Mouse (Mus musculus) heart, embryonic 12.5 days (tissue): Measurements from ENCODE around the gene Pla2g2f. TPM values are rescaled to one million over a fixed set of nuclear protein-coding genes. Genes with fewer than 3 reads are reported as not detected.

Experiments used
- ATAC-seq: fragments of 200-750 bp; cut with Nextera tagmentation; 2 replicates; pipeline ENCODE4 v1.8.0; 2017; ENCODE audit warnings: moderate TSS enrichment, moderate library complexity; ENCODE audit not compliant: insufficient number of reproducible peaks, low FRiP score
- H3K27ac ChIP-seq: fragments of 300-500 bp; sonication (generic); 2 replicates; pipeline ENCODE4 v1.5.1; 2016; ENCODE audit warnings: mild to moderate bottlenecking, moderate library complexity; ENCODE audit not compliant: poor library complexity, severe bottlenecking
- H3K27me3 ChIP-seq: fragments of 300-500 bp; sonication (generic); replicated peaks from 2 replicates; pipeline ENCODE4 v1.6.1; 2016; ENCODE audit warnings: mild to moderate bottlenecking, moderate library complexity
- H3K36me3 ChIP-seq: fragments of 300-500 bp; sonication (generic); 2 replicates; pipeline ENCODE4 v1.6.1; 2016; ENCODE audit warnings: mild to moderate bottlenecking, moderate library complexity
- H3K4me1 ChIP-seq: fragments of 300-500 bp; sonication (generic); replicated peaks from 2 replicates; pipeline ENCODE4 v1.6.1; 2016; ENCODE audit warnings: mild to moderate bottlenecking
- H3K4me2 ChIP-seq: fragments of 300-500 bp; sonication (generic); 2 replicates; pipeline ENCODE4 v1.6.1; 2016; ENCODE audit warnings: mild to moderate bottlenecking, moderate library complexity
- H3K4me3 ChIP-seq: fragments of 300-500 bp; sonication (generic); 2 replicates; pipeline ENCODE4 v1.5.1; 2016; ENCODE audit warnings: mild to moderate bottlenecking
- H3K9ac ChIP-seq: fragments of 300-500 bp; sonication (generic); 2 replicates; pipeline ENCODE4 v1.6.1; 2016; ENCODE audit warnings: mild to moderate bottlenecking, moderate library complexity
- H3K9me3 ChIP-seq: fragments of 300-500 bp; sonication (generic); replicated peaks from 2 replicates; pipeline ENCODE4 v1.6.1; 2016; ENCODE audit warnings: mild to moderate bottlenecking, moderate library complexity
- WGBS: fragments of 180-500 bp; shearing (Covaris S2); methylation state at CpG from one replicate; pipeline ENCODE4 v1.1.7; 2016; 5-methylcytosine and 5-hydroxymethylcytosine counted together
- polyA plus RNA-seq: library from polyadenylated mRNA; unstranded; fragments of >200 nt; fragmentation: Nextera tagmentation; extraction: Ambion mirVana; gene quantifications from 2 replicates; pipeline ENCODE4 v1.2.1, GENCODE M21; 2016

The Pla2g2f gene
- polyA plus RNA-seq, 1 experiment from 2014 or later, result not detected

- no peak overlapping the region for H3K9ac ChIP-seq
- ATAC-seq, result no peak
- H3K4me3 ChIP-seq, result no peak overlapping the region
- WGBS, result 59% methylated on average over 9 of the region's 9 CpGs
- 0 out of 2 replicates have a peak, but pooled peaks cover 10% of the 10 kb centered on the region for H3K27me3 ChIP-seq
- no peaks in the 10 kb centered on the region for H3K9me3 ChIP-seq
- no peak overlapping the region for H3K4me2 ChIP-seq
- H3K36me3 ChIP-seq, result no peaks in the 10 kb centered on the region
- no peaks in the 10 kb centered on the region for H3K4me1 ChIP-seq
- no peak overlapping the region for H3K27ac ChIP-seq
Observed at GRCm38 (mm10) chr4:138762266-138762665, 4.8 kb upstream of the Pla2g2f start.

- Histone ChIP-seq H3K27ac (no peak overlapping the region), H3K9ac (no peak overlapping the region), H3K36me3 (no peaks in the 10 kb centered on the region), H3K27me3 (0 out of 2 replicates have a peak, but pooled peaks cover 8% of the 10 kb centered on the region), H3K4me3 (no peak overlapping the region), H3K4me1 (no peaks in the 10 kb centered on the region; the same call in 1 of the 2 replicates), H3K9me3 (peaks cover 6% of the 10 kb centered on the region; the same call in 1 of the 2 replicates), H3K4me2 (no peak overlapping the region)
- ATAC-seq, result no peak
- 80% methylated on average over 11 of the region's 11 CpGs for WGBS
Observed at GRCm38 (mm10) chr4:138755983-138756382, 1.4 kb downstream of the Pla2g2f start.

GRCm38 (mm10) chr4:138755439-138755838, 2.0 kb downstream of the Pla2g2f start:
- Histone ChIP-seq H3K36me3 (no peaks in the 10 kb centered on the region), H3K9ac (no peak overlapping the region), H3K4me1 (no peaks in the 10 kb centered on the region; the same call in 1 of the 2 replicates), H3K4me3 (no peak overlapping the region), H3K9me3 (peaks cover 6% of the 10 kb centered on the region; the same call in 1 of the 2 replicates), H3K4me2 (no peak overlapping the region), H3K27ac (no peak overlapping the region), H3K27me3 (0 out of 2 replicates have a peak, but pooled peaks cover 8% of the 10 kb centered on the region)
- WGBS, result 64% methylated on average over 4 of the region's 4 CpGs
- no peak for ATAC-seq

- Histone ChIP-seq H3K4me1 (no peaks in the 10 kb centered on the region; the same call in 1 of the 2 replicates), H3K4me3 (no peak overlapping the region), H3K9me3 (peaks cover 6% of the 10 kb centered on the region; the same call in 1 of the 2 replicates), H3K9ac (no peak overlapping the region), H3K36me3 (no peaks in the 10 kb centered on the region), H3K27ac (no peak overlapping the region), H3K4me2 (no peak overlapping the region), H3K27me3 (peaks cover 1% of the 10 kb centered on the region; the same call in 1 of the 2 replicates)
- 32% methylated on average over 9 of the region's 9 CpGs for WGBS
- no peak for ATAC-seq
Observed at GRCm38 (mm10) chr4:138754432-138754831, 3.0 kb downstream of the Pla2g2f start.

GRCm38 (mm10) chr4:138753608-138754007, 3.8 kb downstream of the Pla2g2f start:
- no peak overlapping the region for H3K4me3 ChIP-seq
- H3K9me3 ChIP-seq, result peaks cover 6% of the 10 kb centered on the region; the same call in 1 of the 2 replicates
- no peak overlapping the region for H3K4me2 ChIP-seq
- H3K4me1 ChIP-seq, result no peaks in the 10 kb centered on the region; the same call in 1 of the 2 replicates
- no peaks in the 10 kb centered on the region for H3K36me3 ChIP-seq
- WGBS, result 80% methylated on average over 3 of the region's 3 CpGs
- no peak for ATAC-seq
- H3K9ac ChIP-seq, result no peak overlapping the region
- H3K27ac ChIP-seq, result no peak overlapping the region
- peaks cover 8% of the 10 kb centered on the region; the same call in 1 of the 2 replicates for H3K27me3 ChIP-seq

- 86% methylated on average over 6 of the region's 6 CpGs for WGBS
- ATAC-seq, result no peak
- no peak overlapping the region for H3K4me2 ChIP-seq
- no peaks in the 10 kb centered on the region; the same call in 1 of the 2 replicates for H3K4me1 ChIP-seq
- H3K4me3 ChIP-seq, result no peak overlapping the region
- no peaks in the 10 kb centered on the region for H3K36me3 ChIP-seq
- no peak overlapping the region for H3K9ac ChIP-seq
- H3K27ac ChIP-seq, result no peak overlapping the region
- H3K27me3 ChIP-seq, result peaks cover 16% of the 10 kb centered on the region; the same call in 1 of the 2 replicates
- peaks cover 6% of the 10 kb centered on the region; the same call in 1 of the 2 replicates for H3K9me3 ChIP-seq
Observed at GRCm38 (mm10) chr4:138752603-138753002, 4.8 kb downstream of the Pla2g2f start.

- Histone ChIP-seq H3K27me3 (peaks cover 36% of the 10 kb centered on the region), H3K36me3 (no peaks in the 10 kb centered on the region), H3K9me3 (peaks cover 6% of the 10 kb centered on the region; the same call in 1 of the 2 replicates), H3K27ac (no peak overlapping the region), H3K9ac (no peak overlapping the region), H3K4me2 (no peak overlapping the region), H3K4me1 (no peaks in the 10 kb centered on the region), H3K4me3 (no peak overlapping the region)
- 49% methylated on average over 8 of the region's 8 CpGs for WGBS
- ATAC-seq, result no peak; the same call in 1 of the 2 replicates
Observed at GRCm38 (mm10) chr4:138748369-138749072, 8.9 kb downstream of the Pla2g2f start.

GRCm38 (mm10) chr4:138747851-138748250, 9.6 kb downstream of the Pla2g2f start:
- no peak overlapping the region for H3K4me2 ChIP-seq
- H3K27ac ChIP-seq, result no peak overlapping the region
- H3K9me3 ChIP-seq, result peaks cover 6% of the 10 kb centered on the region; the same call in 1 of the 2 replicates
- no peaks in the 10 kb centered on the region for H3K36me3 ChIP-seq
- peaks cover 42% of the 10 kb centered on the region for H3K27me3 ChIP-seq
- H3K9ac ChIP-seq, result no peak overlapping the region
- H3K4me1 ChIP-seq, result no peaks in the 10 kb centered on the region
- WGBS, result 70% methylated on average over 10 of the region's 10 CpGs
- H3K4me3 ChIP-seq, result no peak overlapping the region
- ATAC-seq, result no peak

GRCm38 (mm10) chr4:138746866-138747265, 10.6 kb downstream of the Pla2g2f start:
- H3K27me3 ChIP-seq, result peaks cover 46% of the 10 kb centered on the region
- WGBS, result 83% methylated on average over 9 of the region's 9 CpGs
- no peak for ATAC-seq

GRCm38 (mm10) chr4:138745884-138746283, 11.5 kb downstream of the Pla2g2f start:
- H3K27ac ChIP-seq, result no peak overlapping the region
- ATAC-seq, result no peak

More at GRCm38 (mm10) chr4:138746866-138747265, 10.6 kb downstream of the Pla2g2f start:
- Histone ChIP-seq H3K9me3 (no peaks in the 10 kb centered on the region), H3K4me1 (no peaks in the 10 kb centered on the region), H3K4me2 (no peak overlapping the region), H3K27ac (no peak overlapping the region), H3K4me3 (no peak overlapping the region), H3K36me3 (no peaks in the 10 kb centered on the region), H3K9ac (no peak overlapping the region)

GRCm38 (mm10) chr4:138739136-138739851, 18.1 kb downstream of the Pla2g2f start:
- no peak overlapping the region for H3K4me3 ChIP-seq
- ATAC-seq, result no peak
- no peaks in the 10 kb centered on the region for H3K4me1 ChIP-seq
- no peak overlapping the region for H3K4me2 ChIP-seq
- no peaks in the 10 kb centered on the region for H3K36me3 ChIP-seq
- H3K9me3 ChIP-seq, result no peaks in the 10 kb centered on the region
- H3K9ac ChIP-seq, result no peak overlapping the region
- WGBS, result 30% methylated on average over 7 of the region's 7 CpGs
- peaks cover 24% of the 10 kb centered on the region for H3K27me3 ChIP-seq
- H3K27ac ChIP-seq, result no peak overlapping the region

More at GRCm38 (mm10) chr4:138745884-138746283, 11.5 kb downstream of the Pla2g2f start:
- no peak overlapping the region for H3K4me3 ChIP-seq
- H3K4me2 ChIP-seq, result no peak overlapping the region
- no peaks in the 10 kb centered on the region for H3K9me3 ChIP-seq
- 64% methylated on average over 4 of the region's 4 CpGs for WGBS
- H3K9ac ChIP-seq, result no peak overlapping the region
- H3K4me1 ChIP-seq, result no peaks in the 10 kb centered on the region
- no peaks in the 10 kb centered on the region for H3K36me3 ChIP-seq
- peaks cover 48% of the 10 kb centered on the region for H3K27me3 ChIP-seq
